Mouse (Mus musculus) megakaryocyte progenitor cell, adult 5-6 weeks (primary cell): ENCODE data around the gene N4bp2l1. TPM values are rescaled to one million over a fixed set of nuclear protein-coding genes. Genes with fewer than 3 reads are reported as not detected.

Experiments used
- ATAC-seq: replicated peaks from 2 replicates; pipeline ENCODE4 v1.8.0; 2016; ENCODE audit warnings: mild to moderate bottlenecking, moderate TSS enrichment, inconsistent platforms; ENCODE audit not compliant: poor library complexity
- total RNA-seq, 2 experiments: library from RNA; stranded (forward) in 1 of 2; stranded (reverse) in 1 of 2; fragments of 157-497, 149-512 nt in 1 of 2; fragments of 200-1000 nt in 1 of 2; gene quantifications; 2 replicates each; pipeline versions ENCODE4 v1.2.3 to v1.2.4; 2015 to 2017

The N4bp2l1 gene
- total RNA-seq, 2 experiments from 2014 or later = 22.3 to 27.4 TPM

DNA sequence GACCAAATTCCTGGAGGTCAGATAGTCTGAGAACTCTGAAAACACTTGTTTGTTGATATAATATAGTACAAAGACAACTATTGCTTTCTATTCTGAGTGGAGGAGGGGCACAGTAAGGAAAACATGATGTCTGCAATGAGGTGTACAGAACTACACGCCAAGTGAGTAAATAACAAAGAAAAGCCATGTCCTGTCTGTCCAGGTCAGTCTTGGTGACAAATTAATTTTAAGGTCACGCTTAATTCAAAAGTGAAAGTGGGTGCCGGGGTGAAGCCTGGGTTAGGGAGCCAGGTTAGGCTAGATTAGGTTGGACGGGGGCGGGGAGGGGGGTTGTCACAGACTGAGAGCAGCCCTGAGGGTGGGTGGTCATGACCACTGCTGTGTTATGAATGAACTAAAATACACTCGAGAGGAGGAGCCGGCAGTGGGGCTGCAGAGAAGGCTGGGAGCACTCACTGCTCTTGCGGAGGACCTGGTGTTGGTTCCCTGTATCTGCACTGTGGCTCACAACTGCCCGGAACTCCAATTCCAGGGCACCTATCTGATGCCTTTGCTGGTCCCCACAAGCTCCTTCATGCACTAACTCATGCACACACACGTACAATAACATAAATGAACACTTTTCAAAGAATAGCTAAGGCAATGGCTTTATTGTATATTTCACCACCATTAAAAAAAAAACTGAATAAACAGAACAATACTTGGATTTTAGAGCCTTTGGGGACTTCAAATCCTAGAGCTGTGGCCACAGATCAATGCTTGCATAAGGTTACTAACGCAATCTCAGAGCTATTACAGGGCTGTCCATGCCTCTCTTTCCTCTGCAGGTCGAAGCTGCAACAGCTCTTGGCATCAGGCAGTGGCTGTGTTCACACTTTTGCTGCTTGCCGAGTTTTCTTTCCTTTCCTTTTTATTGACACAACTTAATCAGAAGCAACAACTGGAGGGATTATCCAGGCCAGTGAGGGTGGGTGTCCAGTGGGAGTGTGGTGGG is 2.6 kb upstream of the N4bp2l1 start:
- peak; percentile 42 for ATAC-seq

DNA sequence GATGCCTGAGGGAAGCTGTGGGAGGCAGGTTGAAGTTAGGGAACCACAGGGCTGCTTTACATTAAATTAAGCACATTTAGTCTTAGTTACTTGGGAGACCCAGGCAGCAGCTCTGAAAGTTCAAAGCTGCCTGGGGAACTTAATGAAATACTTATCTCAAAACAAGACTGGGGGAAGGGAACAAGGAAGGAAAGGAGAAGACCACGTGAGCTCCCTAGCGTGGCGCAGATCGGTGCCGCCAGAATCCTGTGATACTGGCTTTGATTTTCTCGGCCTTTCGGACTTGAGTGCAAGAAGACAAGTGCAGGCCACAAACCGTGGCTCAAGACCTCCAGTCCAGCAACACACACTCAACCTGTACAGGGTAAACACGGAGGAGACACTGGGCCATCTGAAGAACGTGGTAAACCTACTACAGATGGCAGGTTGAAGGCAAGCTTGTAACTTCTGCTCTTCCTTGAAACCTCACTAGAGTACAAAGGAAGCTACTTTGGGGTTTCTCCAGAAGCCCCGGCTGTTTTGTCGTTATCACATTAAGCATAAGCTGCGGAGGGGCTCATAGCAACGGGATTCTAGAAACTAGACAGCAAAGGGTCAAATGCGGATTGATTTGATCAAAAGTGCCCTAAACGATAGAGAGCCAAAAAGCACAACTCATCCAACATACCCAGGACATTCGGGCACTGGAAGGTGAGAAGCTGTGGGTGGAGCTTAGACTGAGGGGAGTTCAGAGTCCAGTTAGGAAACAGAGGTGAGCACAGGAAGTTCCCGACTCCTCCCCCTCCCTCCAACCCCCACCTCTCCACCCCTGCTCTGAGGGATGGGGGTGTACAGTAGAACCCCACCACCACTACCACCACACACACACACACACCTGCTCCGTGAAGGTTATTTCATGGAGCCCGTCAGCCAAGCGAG is 1.5 kb upstream of the N4bp2l1 start:
- 0 out of 2 replicates have a peak, but pooled peaks have one; percentile 3 for ATAC-seq

DNA sequence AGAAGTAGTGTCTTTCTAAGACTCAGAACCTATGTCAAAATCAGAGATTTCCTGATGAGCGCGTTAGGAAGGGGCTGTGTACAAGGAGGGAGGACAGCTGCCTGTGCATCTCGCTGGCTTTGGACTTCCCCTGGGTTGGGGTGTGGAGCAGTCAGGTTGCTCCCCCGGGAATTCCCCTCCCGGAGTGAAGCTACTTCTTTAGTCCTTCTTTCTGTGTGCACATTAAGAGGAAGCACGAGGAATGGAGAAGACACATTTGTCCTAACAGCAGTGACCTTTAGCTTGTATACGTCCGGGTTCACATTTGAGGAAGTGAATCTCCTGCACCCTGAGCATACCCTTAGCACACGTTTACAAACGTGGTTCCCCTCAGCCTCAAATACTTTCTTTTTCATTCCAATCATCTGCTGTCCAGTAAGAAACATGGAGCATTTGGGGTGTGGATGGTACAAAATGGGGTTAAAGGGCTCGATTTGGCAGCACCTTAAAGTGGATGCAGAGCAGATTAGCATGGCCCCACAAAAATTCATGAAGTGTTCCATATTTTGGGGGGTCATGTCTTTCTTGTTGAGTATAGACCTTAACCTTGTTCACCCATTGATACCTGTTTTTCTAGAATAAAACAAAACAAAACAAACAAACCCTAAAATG is 1.5 kb downstream of the N4bp2l1 start:
- peak; percentile 33 for ATAC-seq

DNA sequence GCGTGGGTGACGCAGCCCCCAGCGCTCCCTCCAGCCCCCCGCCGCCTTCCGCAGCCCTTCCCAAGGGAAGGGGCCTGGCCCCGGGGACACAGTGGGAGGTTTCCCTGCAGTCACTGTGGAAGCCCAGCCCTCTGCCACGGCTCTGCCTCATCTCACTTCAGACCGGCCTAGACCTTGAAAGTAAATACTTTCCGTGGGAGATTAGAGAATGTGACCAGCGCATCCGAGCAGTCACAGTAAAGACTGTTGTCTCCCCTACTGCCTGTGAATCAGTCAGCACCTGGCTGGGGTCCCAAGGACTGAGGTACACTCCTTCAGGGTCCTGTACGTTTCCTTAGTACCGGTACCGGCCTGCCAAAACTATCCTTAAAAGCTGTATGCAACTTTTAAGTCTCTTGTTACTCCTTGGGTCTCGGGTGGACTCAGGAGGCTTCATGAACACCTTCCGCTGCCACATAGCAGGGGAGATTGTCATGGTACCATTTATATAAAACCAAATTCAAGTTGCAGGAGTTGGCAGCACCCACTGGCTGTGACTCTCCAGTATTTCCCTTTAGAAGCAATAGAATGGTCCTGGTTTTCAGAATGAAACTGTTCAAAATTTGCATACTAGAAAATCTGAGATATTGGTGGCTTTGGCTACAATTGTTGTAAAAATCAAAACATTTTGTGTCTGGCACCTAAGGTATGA is 2.2 kb downstream of the N4bp2l1 start:
- no peak for ATAC-seq

- ATAC-seq = 0 out of 2 replicates have a peak, but pooled peaks have one; percentile 7
Measured at GRCm38 (mm10) chr5:150593756-150594648, 3.0 kb downstream of the N4bp2l1 start.

GRCm38 (mm10) chr5:150592904-150593755 is 3.9 kb downstream of the N4bp2l1 start:
- peak; percentile 45 for ATAC-seq

- ATAC-seq = peak; percentile 56
Measured at GRCm38 (mm10) chr5:150592186-150592903, 4.6 kb downstream of the N4bp2l1 start.

- ATAC-seq = no peak
Measured at GRCm38 (mm10) chr5:150589945-150590344, 7.0 kb downstream of the N4bp2l1 start.

DNA sequence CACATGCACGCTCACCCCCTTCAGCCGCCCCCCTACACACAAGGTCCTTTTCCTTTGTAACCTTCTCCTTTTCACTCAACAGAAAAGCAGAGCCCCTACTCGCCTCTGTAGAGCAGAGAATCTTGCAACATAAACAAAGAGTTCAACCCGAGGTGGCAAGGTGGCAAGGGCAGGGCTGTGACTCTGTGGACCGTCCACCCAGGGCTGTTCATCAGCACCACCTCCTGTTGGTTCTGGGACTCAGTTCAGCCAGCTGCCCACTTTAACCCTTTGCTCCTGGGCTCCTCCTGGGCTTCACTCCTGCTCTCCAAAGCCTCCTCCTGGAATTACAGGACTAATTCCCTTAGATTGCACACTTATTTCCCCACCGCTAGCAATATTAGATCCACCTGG is 12.7 kb downstream of the N4bp2l1 start:
- ATAC-seq = peak; percentile 21

- peak; percentile 52 for ATAC-seq
Measured at GRCm38 (mm10) chr5:150583622-150584336, 13.2 kb downstream of the N4bp2l1 start.

DNA sequence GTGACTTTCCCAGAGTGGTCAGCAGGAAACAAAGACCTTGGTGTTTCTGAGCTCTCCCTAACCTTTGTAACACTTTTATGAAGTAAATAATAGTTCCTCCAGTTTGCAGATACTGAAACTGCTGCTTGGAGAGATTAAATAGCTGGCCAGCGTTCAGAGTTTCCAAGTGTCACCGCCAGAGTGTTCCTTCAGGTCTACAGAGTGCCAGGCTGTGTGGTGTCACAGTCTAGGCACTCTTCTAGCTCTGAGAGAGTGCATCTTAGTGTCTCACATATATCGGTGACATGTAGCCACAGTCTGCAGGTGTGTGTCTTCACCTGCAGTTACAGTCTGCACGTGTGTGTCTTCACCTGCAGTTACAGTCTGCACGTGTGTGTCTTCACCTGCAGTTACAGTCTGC is 13.8 kb downstream of the N4bp2l1 start:
- ATAC-seq = 0 out of 2 replicates have a peak, but pooled peaks have one; percentile 10

DNA sequence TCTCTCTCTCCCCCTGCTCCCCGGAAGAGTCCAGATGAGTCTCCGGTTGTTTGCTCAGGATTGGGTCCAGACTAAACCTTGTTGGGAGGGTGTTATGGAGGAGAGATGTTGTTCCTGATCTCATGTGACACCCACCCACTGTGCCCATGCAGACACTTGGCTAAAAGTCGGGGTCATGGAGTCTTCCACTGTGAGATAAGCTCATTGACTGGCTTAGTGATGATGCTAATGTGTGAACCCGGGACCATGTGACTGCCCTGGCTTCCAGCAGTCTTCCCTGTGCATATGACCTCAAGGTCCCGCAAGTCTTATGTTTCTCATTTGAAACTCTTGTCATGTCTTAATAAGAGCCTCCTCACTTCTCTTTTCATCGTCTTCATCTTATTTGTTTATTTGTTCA is 15.8 kb downstream of the N4bp2l1 start:
- ATAC-seq = no peak

DNA sequence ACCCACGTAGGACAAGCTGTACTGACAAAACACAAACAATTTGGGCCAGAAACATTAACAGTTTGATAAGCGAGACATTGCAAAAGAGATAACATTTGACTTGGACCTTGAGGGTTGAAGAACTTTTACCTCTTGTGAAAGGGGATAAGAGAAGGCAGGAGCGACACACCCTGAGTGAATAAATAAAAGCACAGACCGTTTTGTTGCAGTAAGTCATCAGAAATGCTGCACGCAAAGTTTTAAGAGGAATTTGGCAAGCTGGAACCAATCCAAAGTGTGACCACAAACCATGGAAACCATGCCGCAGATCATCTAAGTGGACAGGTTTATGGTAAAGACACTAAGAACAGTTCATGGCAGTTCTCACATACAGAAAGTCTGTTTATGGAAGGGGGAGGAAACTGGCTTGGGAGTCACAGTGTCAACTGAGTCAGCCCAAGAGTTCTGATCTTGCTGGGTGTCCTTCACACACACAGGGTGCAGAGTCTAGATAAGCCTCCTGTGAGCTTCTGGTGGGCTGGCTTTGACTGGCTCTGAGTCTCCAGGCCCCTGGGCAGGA is 18.3 kb downstream of the N4bp2l1 start:
- ATAC-seq = peak; percentile 67

DNA sequence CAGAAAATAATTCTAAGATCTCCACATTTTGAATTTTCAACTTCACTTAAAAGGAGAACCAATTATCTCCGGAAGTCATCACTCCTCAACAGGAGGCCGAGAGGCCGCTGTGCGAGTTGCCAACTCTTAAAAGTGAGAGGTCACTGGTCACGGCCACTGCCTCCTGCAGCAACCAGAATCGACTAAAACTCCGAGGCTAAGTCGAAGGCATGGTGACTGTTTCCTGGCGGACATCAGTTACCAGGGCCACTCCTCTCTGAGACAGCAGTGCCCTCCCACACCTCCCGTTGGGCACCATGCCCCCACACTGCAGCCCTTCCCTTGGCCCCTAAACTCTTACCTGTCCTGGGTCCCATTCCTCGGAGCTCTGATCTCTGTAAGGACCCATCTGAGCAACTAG is 20.2 kb downstream of the N4bp2l1 start:
- ATAC-seq = no peak

GRCm38 (mm10) chr5:150574885-150575284 is 22.1 kb downstream of the N4bp2l1 start:
- ATAC-seq = no peak

- no peak for ATAC-seq
Measured at GRCm38 (mm10) chr5:150574403-150574802, 22.6 kb downstream of the N4bp2l1 start.
